Mouse (Mus musculus) ES-E14 (cell line): Measurements from ENCODE around the gene Cga.

Experiments
- HCFC1 ChIP-seq: IDR thresholded peaks from 2 replicates; pipeline ENCODE4 v1.6.1; 2012; ENCODE audit warnings: low read length, inconsistent platforms, borderline replicate concordance; ENCODE audit not compliant: insufficient read depth
- ZC3H11A ChIP-seq: IDR thresholded peaks from 2 replicates; pipeline ENCODE4 v1.6.1; 2012; ENCODE audit warnings: low read depth, mild to moderate bottlenecking, inconsistent platforms, low read length, borderline replicate concordance
- ZNF384 ChIP-seq: IDR thresholded peaks from 2 replicates; pipeline ENCODE4 v1.6.1; 2012; ENCODE audit warnings: low read depth, low read length, inconsistent platforms

GRCm38 (mm10) chr4:34847679-34848309 is 45.8 kb upstream of the Cga start:
- TF ChIP-seq ZC3H11A (no peak), HCFC1 (no peak), ZNF384 (no peak)
